Mouse (Mus musculus) lung, adult 2 months (tissue): ENCODE data around the gene Esp8.

Experiments used
- CTCF ChIP-seq: fragments of 200-500 bp; IDR thresholded peaks from 2 replicates; pipeline ENCODE4 v1.5.1; 2011; ENCODE audit warnings: mild to moderate bottlenecking, low read length, control low read depth; ENCODE audit not compliant: insufficient read depth
- POLR2A ChIP-seq: fragments of 200-500 bp; IDR thresholded peaks from 2 replicates; pipeline ENCODE4 v1.6.1; 2011; ENCODE audit warnings: low read depth, mild to moderate bottlenecking, control low read depth, low read length, borderline replicate concordance; ENCODE audit errors: extremely low read depth

GRCm38 (mm10) chr17:40553470-40553869, 33.6 kb downstream of the Esp8 start:
- TF ChIP-seq CTCF (no peak), POLR2A (no peak)
